Mouse (Mus musculus) brain, embryonic 14.5 days (tissue): ENCODE measurements at regions not wholly inside any gene's neighbourhood (a gene's known extent, or its start where the extent isn't known, plus 50 kb on each side); places are given as distances from the start of the nearest gene placed in this dataset.

Experiments
- CTCF ChIP-seq: fragments of 200-500 bp; IDR thresholded peaks from 2 replicates; pipeline ENCODE4 v1.5.1; 2012; ENCODE audit warnings: inconsistent platforms, mild to moderate bottlenecking, moderate library complexity, borderline replicate concordance; ENCODE audit not compliant: insufficient read depth, insufficient read length; ENCODE audit errors: extremely low read depth
- POLR2A ChIP-seq: fragments of 200-500 bp; IDR thresholded peaks from 2 replicates; pipeline ENCODE4 v1.6.1; 2012; ENCODE audit warnings: mild to moderate bottlenecking, inconsistent platforms, borderline replicate concordance; ENCODE audit not compliant: poor library complexity, insufficient read depth, insufficient read length, severe bottlenecking; ENCODE audit errors: extremely low read depth

DNA sequence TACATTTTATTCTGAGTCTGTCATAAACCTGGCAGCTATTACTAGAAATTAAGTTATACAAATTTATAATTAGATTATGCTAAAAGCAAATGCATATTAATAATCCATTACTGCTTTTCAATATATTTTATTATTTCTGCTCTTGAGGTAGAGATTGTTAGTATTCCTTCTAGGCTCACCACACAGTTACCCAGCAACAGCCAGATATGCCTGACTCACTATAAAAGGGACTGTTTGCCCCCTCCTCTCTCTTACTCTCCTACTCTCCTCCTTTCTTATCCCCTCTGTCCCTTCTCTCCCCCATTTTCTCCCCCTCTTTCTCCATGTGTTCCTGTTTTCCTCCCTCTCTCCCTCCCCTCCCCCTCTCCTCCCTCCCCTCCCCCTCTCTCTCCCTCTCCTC lies 98.7 kb downstream of the 4930505A04Rik start:
- TF ChIP-seq POLR2A, result no peak
- no peak for TF ChIP-seq CTCF
